Mouse (Mus musculus) midbrain, embryonic 10.5 days (tissue): ENCODE data around the gene Olfr398. TPM values are rescaled to one million over a fixed set of nuclear protein-coding genes. Genes with fewer than 3 reads are reported as not detected.

Experiments
- DNase-seq: peaks from one replicate; pipeline ENCODE4 v3.0.0-alpha.2; 2017; ENCODE audit warnings: low spot score
- H3K27ac ChIP-seq: fragments of 300-500 bp; sonication (generic); replicated peaks from 2 replicates; pipeline ENCODE4 v1.5.1; 2016; ENCODE audit warnings: mild to moderate bottlenecking
- H3K27me3 ChIP-seq: fragments of 300-500 bp; sonication (generic); 2 replicates; pipeline ENCODE4 v1.6.1; 2016; ENCODE audit warnings: low read depth, mild to moderate bottlenecking; ENCODE audit not compliant: poor library complexity, severe bottlenecking
- H3K36me3 ChIP-seq: fragments of 300-500 bp; sonication (generic); 2 replicates; pipeline ENCODE4 v1.6.1; 2016; ENCODE audit warnings: mild to moderate bottlenecking, moderate library complexity
- H3K4me1 ChIP-seq: fragments of 300-500 bp; sonication (generic); 2 replicates; pipeline ENCODE4 v1.6.1; 2016
- H3K4me3 ChIP-seq: fragments of 300-500 bp; sonication (generic); 2 replicates; pipeline ENCODE4 v1.5.1; 2016; ENCODE audit warnings: mild to moderate bottlenecking, moderate library complexity
- H3K9me3 ChIP-seq: fragments of 300-500 bp; sonication (generic); replicated peaks from 2 replicates; pipeline ENCODE4 v1.6.1; 2016; ENCODE audit warnings: mild to moderate bottlenecking
- WGBS: fragments of 180-500 bp; shearing (Covaris S2); methylation state at CpG from one replicate; pipeline ENCODE4 v1.1.7; 2016; 5-methylcytosine and 5-hydroxymethylcytosine counted together
- polyA plus RNA-seq: library from polyadenylated mRNA; unstranded; fragments of >200 nt; fragmentation: Nextera tagmentation; extraction: Ambion mirVana; gene quantifications from 2 replicates; pipeline ENCODE4 v1.2.1, GENCODE M21; 2016

The Olfr398 gene
- polyA plus RNA-seq: not detected in 2 replicates

DNA sequence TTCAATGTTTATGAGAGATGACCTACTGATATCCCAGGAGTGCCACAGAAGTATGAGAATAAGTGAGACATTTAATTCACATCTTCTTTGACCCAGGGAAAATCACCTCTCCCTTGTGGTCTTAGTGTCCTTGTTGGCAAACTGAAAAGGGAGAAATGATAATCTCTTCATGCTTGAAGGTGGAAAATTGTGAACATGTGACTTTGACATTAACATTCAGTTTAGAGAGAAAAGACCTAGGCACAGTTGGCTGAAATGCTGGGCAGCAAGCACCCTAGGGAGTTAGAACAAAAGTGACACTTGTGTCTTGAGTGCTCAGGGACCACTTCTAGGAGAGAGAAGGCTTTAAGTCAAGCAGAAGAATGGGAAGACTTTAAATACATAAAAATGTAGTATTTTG is at the start of gene Olfr398:
Olfr398 (minus strand) TSS at position 101 of the 400 bp plus-strand sequence.
- H3K4me1 ChIP-seq: no peaks in the 10 kb centered on the region
- DNase-seq: no peak
- H3K9me3 ChIP-seq: peaks cover 67% of the 10 kb centered on the region

DNA sequence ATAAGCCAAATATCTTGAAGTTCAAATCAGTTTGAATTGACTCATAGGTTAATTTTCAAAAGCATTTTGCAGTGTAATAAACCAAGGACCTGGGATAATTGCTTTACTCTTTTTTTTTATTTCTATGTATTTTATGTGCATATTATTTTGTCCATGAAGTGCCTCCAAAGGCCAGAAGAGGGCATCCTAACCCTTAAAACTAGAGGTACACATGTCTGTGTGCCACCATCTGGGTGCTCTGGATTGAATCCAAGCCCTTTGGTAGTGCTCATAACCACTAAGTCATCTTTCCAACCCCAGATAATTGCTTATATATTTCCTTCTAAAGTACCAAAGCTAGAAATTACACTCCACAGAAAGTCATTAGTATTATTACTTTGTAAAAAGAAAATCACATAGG is 2.9 kb upstream of the Olfr398 start:
- Histone ChIP-seq H3K4me3 (no peak overlapping the region), H3K4me1 (no peaks in the 10 kb centered on the region)
- no peak for DNase-seq

More for the DNA sequence above, at the start of gene Olfr398:
- Histone ChIP-seq H3K4me3 (no peak within 1 kb of the TSS), H3K27ac (no peak within 1 kb of the TSS), H3K36me3 (no peaks in the 10 kb centered on the region), H3K27me3 (no peaks in the 10 kb centered on the region)

DNA sequence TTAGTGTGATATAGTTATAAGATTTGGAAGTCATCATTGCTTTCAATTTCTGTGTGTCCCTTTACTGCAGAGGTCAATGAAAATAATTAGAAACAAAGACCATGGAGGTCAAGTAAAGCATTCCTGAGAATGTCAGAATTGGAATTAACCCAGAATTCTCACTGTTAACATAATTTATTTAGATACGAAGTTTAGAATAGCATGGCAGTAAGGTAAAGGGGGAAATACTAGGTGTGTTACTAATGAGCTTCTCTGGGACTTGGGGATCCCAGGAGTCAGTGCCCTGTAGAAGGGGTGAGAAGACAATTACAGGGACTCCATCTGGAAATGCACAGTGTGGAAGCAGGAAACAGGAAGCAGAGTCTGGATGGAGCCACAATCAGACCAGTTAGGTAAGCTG is 29.7 kb downstream of the Olfr398 start, which contains the start of gene Olfr397:
Olfr397 (plus strand) TSS at position 301 of the 400 bp plus-strand sequence.
- no peaks in the 10 kb centered on the region for H3K36me3 ChIP-seq
- no peaks in the 10 kb centered on the region for H3K27me3 ChIP-seq
- no peak within 1 kb of the TSS for H3K27ac ChIP-seq
- DNase-seq: no peak
- H3K9me3 ChIP-seq: peaks cover 51% of the 10 kb centered on the region
- no peak within 1 kb of the TSS for H3K4me3 ChIP-seq
- H3K4me1 ChIP-seq: no peaks in the 10 kb centered on the region
- 83% methylated on average over 1 of the region's 1 CpGs for whole genome bisulfite sequencing

More for the DNA sequence above, 2.9 kb upstream of the Olfr398 start:
- no peaks in the 10 kb centered on the region for H3K27me3 ChIP-seq
- H3K27ac ChIP-seq: no peak overlapping the region
- peaks cover 50% of the 10 kb centered on the region for H3K9me3 ChIP-seq
- H3K36me3 ChIP-seq: no peaks in the 10 kb centered on the region

DNA sequence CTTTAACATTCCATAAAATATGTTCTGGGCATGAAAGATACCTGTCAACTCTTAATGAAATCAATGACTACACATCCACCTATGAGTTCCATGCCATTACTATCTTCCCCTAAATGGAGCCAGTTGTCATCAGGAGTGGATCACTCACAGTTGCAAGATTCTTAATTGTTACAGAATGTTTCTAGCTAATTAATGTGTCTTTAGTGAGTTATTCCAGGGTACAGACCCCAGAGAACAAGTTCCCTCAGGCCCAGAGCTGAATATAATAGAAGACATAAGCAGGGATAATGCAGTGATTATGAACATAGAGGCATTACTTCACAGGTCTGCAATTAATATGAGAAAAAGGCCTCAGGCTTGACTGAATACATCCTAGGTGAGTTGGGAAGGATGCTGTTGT is 53.8 kb downstream of the Olfr398 start, which contains the start of gene Olfr23:
Olfr23 (plus strand) TSS at position 301 of the 400 bp plus-strand sequence.
- no peaks in the 10 kb centered on the region for H3K4me1 ChIP-seq
- no peak within 1 kb of the TSS for H3K4me3 ChIP-seq
- no peaks in the 10 kb centered on the region for H3K27me3 ChIP-seq
- DNase-seq: no peak
- no peak within 1 kb of the TSS for H3K27ac ChIP-seq
- H3K9me3 ChIP-seq: peaks cover 40% of the 10 kb centered on the region
- no peaks in the 10 kb centered on the region for H3K36me3 ChIP-seq

Other genes with a start within 250 kb of the Olfr398 start
- not detected in 2 replicates for gene Olfr389, start 209.7 kb downstream of the Olfr398 start, polyA plus RNA-seq
- gene Olfr390, start 207.4 kb downstream of the Olfr398 start, polyA plus RNA-seq: not detected in 2 replicates
- not detected in 2 replicates for gene Olfr391-ps, start 187.4 kb downstream of the Olfr398 start, polyA plus RNA-seq
- not detected in 2 replicates for gene Olfr392, start 173.4 kb downstream of the Olfr398 start, polyA plus RNA-seq
- not detected in 2 replicates for gene Olfr393, start 139.0 kb downstream of the Olfr398 start, polyA plus RNA-seq
- gene Olfr394, start 99.6 kb downstream of the Olfr398 start, polyA plus RNA-seq: not detected in 2 replicates
- not detected in 2 replicates for gene Olfr395, start 81.1 kb downstream of the Olfr398 start, polyA plus RNA-seq
- not detected in 2 replicates for gene Olfr23, start 53.7 kb downstream of the Olfr398 start, polyA plus RNA-seq
- gene Olfr397, start 29.6 kb downstream of the Olfr398 start, polyA plus RNA-seq: not detected in 2 replicates
- not detected in 2 replicates for gene Olfr139, start 66.1 kb upstream of the Olfr398 start, polyA plus RNA-seq
- gene Olfr399, start 66.2 kb upstream of the Olfr398 start, polyA plus RNA-seq: not detected in 2 replicates
- not detected in 2 replicates for gene Zfp616, start 79.5 kb upstream of the Olfr398 start, polyA plus RNA-seq
- gene Olfr401, start 123.3 kb upstream of the Olfr398 start, polyA plus RNA-seq: not detected in 2 replicates
- not detected in 2 replicates for gene Olfr402, start 163.1 kb upstream of the Olfr398 start, polyA plus RNA-seq
- gene Olfr403, start 195.8 kb upstream of the Olfr398 start, polyA plus RNA-seq: not detected in 2 replicates
- gene Olfr43, start 221.0 kb upstream of the Olfr398 start, polyA plus RNA-seq: not detected in 2 replicates